Mouse (Mus musculus) adrenal gland, postnatal 25 days (tissue): ENCODE data around the gene 1700030K09Rik. TPM values are rescaled to one million over a fixed set of nuclear protein-coding genes. Genes with fewer than 3 reads are reported as not detected.

ENCODE experiments used
- DNase-seq: peaks from one replicate; pipeline ENCODE4 v3.0.0; 2021; ENCODE audit warnings: mixed read lengths
- microRNA-seq, 2 experiments: library from miRNA; unstranded; fragments of <30 nt; microRNA quantifications; one replicate each; pipeline ENCODE4 v1.2.0; 2021
- total RNA-seq: library from RNA; stranded (reverse); gene quantifications from 2 replicates; pipeline ENCODE4 v1.2.3, GENCODE M21; 2021

The 1700030K09Rik gene
- total RNA-seq, 1 experiment from 2014 or later: 10.6 TPM

DNA sequence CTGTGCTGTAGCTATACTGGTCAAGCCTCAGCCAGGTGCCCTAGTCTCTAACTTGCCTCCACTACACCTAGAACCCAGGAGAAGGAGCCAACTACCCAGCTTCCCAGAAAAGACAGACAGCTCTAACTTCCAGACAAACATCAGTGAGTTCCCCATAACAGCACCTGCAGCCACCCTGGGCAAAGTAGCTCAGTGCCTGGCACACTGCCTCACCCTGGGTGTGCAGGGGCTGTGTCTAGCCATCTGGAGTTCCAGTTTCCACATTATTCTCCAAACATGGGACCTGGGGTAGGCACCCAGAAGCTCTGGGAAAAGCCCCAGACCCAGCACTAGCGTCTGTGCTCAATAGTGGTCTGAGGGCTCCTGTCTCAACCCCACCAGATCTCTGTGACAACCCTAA, 63.8 kb downstream of the 1700030K09Rik start:
- DNase-seq: no peak

Small RNA genes within 50 kb of the gene (microRNA-seq; reads per million reads assigned to microRNA genes)
- 1.4 reads per million in 2 experiments for gene Mir7068

Other genes with a start within 250 kb of the 1700030K09Rik start
- 0.64 TPM in 1 of 2 replicates, not detected in the other for gene Cib3, start 231.0 kb upstream of the 1700030K09Rik start, total RNA-seq
- gene Gm11034, start 230.2 kb upstream of the 1700030K09Rik start, total RNA-seq: not detected in 2 replicates
- 66.8 and 70.4 TPM in 2 replicates for gene Fam32a, start 224.2 kb upstream of the 1700030K09Rik start, total RNA-seq
- 66.7 and 68.8 TPM in 2 replicates for gene Ap1m1, start 203.9 kb upstream of the 1700030K09Rik start, total RNA-seq
- 19.3 and 27.3 TPM in 2 replicates for gene Gm10282, start 138.6 kb upstream of the 1700030K09Rik start, total RNA-seq
- gene Klf2, start 124.8 kb upstream of the 1700030K09Rik start, total RNA-seq: 37.5 and 38.2 TPM in 2 replicates
- gene Eps15l1, start 22.4 kb upstream of the 1700030K09Rik start, total RNA-seq: 60.5 and 64.2 TPM in 2 replicates
- gene Calr3, start within 50 bp of the 1700030K09Rik start, total RNA-seq: 2.4 and 3.6 TPM in 2 replicates
- 59.1 and 76.4 TPM in 2 replicates for gene Cherp, start 31.3 kb downstream of the 1700030K09Rik start, total RNA-seq
- gene Slc35e1, start 48.7 kb downstream of the 1700030K09Rik start, total RNA-seq: 36.2 and 37.2 TPM in 2 replicates
- 9.2 and 10.0 TPM in 2 replicates for gene Med26, start 104.4 kb downstream of the 1700030K09Rik start, total RNA-seq
- gene Smim7, start 127.2 kb downstream of the 1700030K09Rik start, total RNA-seq: 103 and 131 TPM in 2 replicates
- gene Tmem38a, start 128.2 kb downstream of the 1700030K09Rik start, total RNA-seq: 7.5 and 11.7 TPM in 2 replicates
- gene Nwd1, start 202.8 kb downstream of the 1700030K09Rik start, total RNA-seq: 0.21 and 0.33 TPM in 2 replicates